Mouse (Mus musculus): ENCODE data around the gene Cited1. TPM values are rescaled to one million over a fixed set of nuclear protein-coding genes. Genes with fewer than 3 reads are reported as not detected.

Gene Cited1
- polyA plus RNA-seq (2012; rRNA removed): 35.1 and 40.4 TPM in 2 replicates

DNA sequence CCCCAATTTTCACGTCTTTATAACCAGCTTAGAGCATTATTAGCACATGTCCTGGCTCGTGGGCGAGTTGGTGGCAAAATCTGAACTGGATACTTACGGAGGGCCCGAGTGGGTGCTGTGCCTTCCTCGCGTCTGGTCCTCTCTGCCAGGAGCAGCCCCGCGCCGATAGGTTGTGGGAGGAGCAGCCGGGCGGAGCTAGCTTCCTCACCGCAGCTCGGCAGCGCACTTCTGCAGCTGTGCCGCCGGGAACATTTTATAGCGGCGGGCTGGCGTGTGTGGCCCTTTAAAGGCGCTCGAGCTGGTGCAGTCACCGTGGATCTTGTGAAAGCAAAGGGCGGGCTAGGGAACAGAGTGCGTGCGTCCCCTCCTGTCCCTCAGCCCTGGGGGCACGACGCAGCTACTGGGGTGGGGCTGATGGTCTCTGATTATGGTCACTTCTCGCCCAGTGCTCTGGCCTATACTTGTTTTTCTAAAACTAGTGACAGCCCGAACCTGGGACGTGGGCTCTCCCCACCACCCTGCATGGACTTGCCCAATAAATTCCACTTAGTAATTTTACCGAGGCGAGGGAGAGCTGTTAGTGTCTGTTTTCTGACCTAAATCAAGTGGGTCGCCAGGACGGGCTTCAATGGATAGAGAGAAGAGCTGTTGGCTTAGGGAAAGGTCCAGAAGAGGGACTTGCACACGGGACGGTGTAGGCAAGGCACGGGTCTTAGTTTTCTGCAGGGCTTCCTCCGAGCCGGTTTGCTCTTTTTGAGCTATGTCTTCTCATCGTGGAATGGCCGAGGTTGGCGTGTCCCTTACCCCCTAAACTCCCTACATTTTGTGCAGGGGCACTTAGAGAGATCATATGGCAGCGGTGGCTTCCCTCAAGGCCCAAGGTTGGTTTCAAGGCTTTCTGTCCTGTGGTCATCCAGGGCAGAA, at the start of gene Cited1:
Gene Cited1, minus strand, starts transcription at position 245 of the 924 bp plus-strand sequence.

Other genes with a start within 250 kb of the Cited1 start
- 35.9 and 53.3 TPM in 2 replicates for gene Rtl5, start 180.9 kb downstream of the Cited1 start, polyA plus RNA-seq (2012; rRNA removed)
- gene Pin4, start 132.7 kb downstream of the Cited1 start, polyA plus RNA-seq (2012; rRNA removed): 87.6 and 98.2 TPM in 2 replicates
- gene Ercc6l, start 95.1 kb downstream of the Cited1 start, polyA plus RNA-seq (2012; rRNA removed): 8.4 and 12.2 TPM in 2 replicates
- 1,543 and 2,213 TPM in 2 replicates for gene Rps4x, start 62.8 kb downstream of the Cited1 start, polyA plus RNA-seq (2012; rRNA removed)

Data from central nervous system, embryonic 11.5 days (tissue).